Mouse (Mus musculus) hindbrain, postnatal 0 days (tissue): ENCODE measurements around the gene Ush2a. TPM values are rescaled to one million over a fixed set of nuclear protein-coding genes. Genes with fewer than 3 reads are reported as not detected.
A peak's percentile ranks its signal among the peaks of the same experiment; 100 is the strongest.

Experiments
- ATAC-seq: fragments of 200-750 bp; cut with Nextera tagmentation; 2 replicates; pipeline ENCODE4 v1.8.0; 2017; ENCODE audit warnings: mild to moderate bottlenecking, moderate TSS enrichment, moderate library complexity
- DNase-seq: peaks from one replicate; pipeline ENCODE4 v3.0.0-alpha.2; 2015; ENCODE audit warnings: low spot score
- H3K27ac ChIP-seq: fragments of 300-500 bp; sonication (generic); 2 replicates; pipeline ENCODE4 v1.5.1; 2014; ENCODE audit warnings: mild to moderate bottlenecking
- H3K27me3 ChIP-seq: fragments of 300-500 bp; sonication (generic); 2 replicates; pipeline ENCODE4 v1.6.1; 2014; ENCODE audit warnings: low read length, mixed read lengths; ENCODE audit not compliant: insufficient read depth
- H3K36me3 ChIP-seq: fragments of 300-500 bp; sonication (generic); 2 replicates; pipeline ENCODE4 v1.6.1; 2014; ENCODE audit warnings: low read length, mixed read lengths; ENCODE audit not compliant: insufficient read depth
- H3K4me1 ChIP-seq: fragments of 300-500 bp; sonication (generic); 2 replicates; pipeline ENCODE4 v1.6.1; 2014; ENCODE audit warnings: antibody characterized with exemption, low read length, mixed read lengths; ENCODE audit not compliant: insufficient read depth
- H3K4me2 ChIP-seq: fragments of 300-500 bp; sonication (generic); 2 replicates; pipeline ENCODE4 v1.6.1; 2014; ENCODE audit warnings: low read depth, mild to moderate bottlenecking, low read length, moderate library complexity, mixed read lengths
- H3K4me3 ChIP-seq: fragments of 300-500 bp; sonication (generic); 2 replicates; pipeline ENCODE4 v1.5.1; 2014; ENCODE audit warnings: low read length
- H3K9ac ChIP-seq: fragments of 300-500 bp; sonication (generic); replicated peaks from 2 replicates; pipeline ENCODE4 v1.6.1; 2014; ENCODE audit warnings: mild to moderate bottlenecking, low read length, moderate library complexity, mixed read lengths
- H3K9me3 ChIP-seq: fragments of 300-500 bp; sonication (generic); 2 replicates; pipeline ENCODE4 v1.6.1; 2016; ENCODE audit warnings: low read length, mixed read lengths
- CTCF ChIP-seq: IDR thresholded peaks from 2 replicates; pipeline ENCODE4 v1.5.1; 2016; ENCODE audit warnings: antibody characterized with exemption, control low read depth, low read depth
- WGBS: fragments of 180-500 bp; shearing (Covaris S2); extraction: QIAGEN DNeasy Blood & Tissue Kit; methylation state at CpG from one replicate; pipeline ENCODE4 v1.1.7; 2014; 5-methylcytosine and 5-hydroxymethylcytosine counted together
- polyA plus RNA-seq: library from polyadenylated mRNA; unstranded; fragments of >200 nt; fragmentation: Nextera tagmentation; extraction: Ambion mirVana; gene quantifications from 2 replicates; pipeline ENCODE4 v1.2.1, GENCODE M21; 2015
- total RNA-seq: library from RNA; depleted of rRNA; stranded (reverse); fragments of >200 nt; gene quantifications from 2 replicates; pipeline ENCODE4 v1.2.3, GENCODE M21; 2014

The Ush2a gene
- total and polyA plus RNA-seq, 2 experiments from 2014 or later, result 0.44 to 1.5 TPM

GRCm38 (mm10) chr1:188257500-188257899, 4.3 kb upstream of the Ush2a start:
- H3K9me3 ChIP-seq, result no peaks in the 10 kb centered on the region
- WGBS, result 76% methylated on average over 7 of the region's 7 CpGs
- H3K36me3 ChIP-seq, result no peaks in the 10 kb centered on the region
- ATAC-seq (no peak), DNase-seq (no peak)
- H3K27me3 ChIP-seq, result no peaks in the 10 kb centered on the region
- H3K9ac ChIP-seq, result no peak overlapping the region
- no peak for TF ChIP-seq CTCF
- no peak overlapping the region for H3K27ac ChIP-seq
- H3K4me1 ChIP-seq, result no peaks in the 10 kb centered on the region
- H3K4me2 ChIP-seq, result no peak overlapping the region
- no peak overlapping the region for H3K4me3 ChIP-seq

- no peaks in the 10 kb centered on the region for H3K4me1 ChIP-seq
- no peak overlapping the region for H3K4me3 ChIP-seq
- no peaks in the 10 kb centered on the region for H3K36me3 ChIP-seq
- no peaks in the 10 kb centered on the region for H3K9me3 ChIP-seq
- 0 out of 2 replicates have a peak, but pooled peaks have one; percentile 43 for ATAC-seq
- no peak overlapping the region for H3K9ac ChIP-seq
- no peaks in the 10 kb centered on the region for H3K27me3 ChIP-seq
- H3K4me2 ChIP-seq, result no peak overlapping the region
- TF ChIP-seq CTCF, result no peak
- H3K27ac ChIP-seq, result no peak overlapping the region
- WGBS, result 46% methylated on average over 6 of the region's 6 CpGs
- DNase-seq, result peak; percentile 27
These were observed 1.3 kb upstream of the Ush2a start for GRCm38 (mm10) chr1:188260259-188261107.

GRCm38 (mm10) chr1:188267127-188267722, 5.4 kb downstream of the Ush2a start:
- Histone ChIP-seq H3K4me2 (no peak overlapping the region), H3K4me1 (no peaks in the 10 kb centered on the region), H3K27ac (no peak overlapping the region), H3K9me3 (no peaks in the 10 kb centered on the region), H3K27me3 (no peaks in the 10 kb centered on the region), H3K36me3 (no peaks in the 10 kb centered on the region), H3K9ac (no peak overlapping the region), H3K4me3 (no peak overlapping the region)
- WGBS, result 71% methylated on average over 11 of the region's 11 CpGs
- no peak for TF ChIP-seq CTCF
- DNase-seq (no peak), ATAC-seq (no peak)

- Histone ChIP-seq H3K9me3 (no peaks in the 10 kb centered on the region), H3K36me3 (no peaks in the 10 kb centered on the region), H3K4me2 (no peak overlapping the region), H3K4me3 (no peak overlapping the region), H3K27me3 (no peaks in the 10 kb centered on the region), H3K4me1 (no peaks in the 10 kb centered on the region), H3K9ac (no peak overlapping the region), H3K27ac (no peak overlapping the region)
- 62% methylated on average over 6 of the region's 6 CpGs for WGBS
- no peak for ATAC-seq
- DNase-seq, result no peak
- TF ChIP-seq CTCF, result no peak
These were observed 7.2 kb downstream of the Ush2a start for GRCm38 (mm10) chr1:188269071-188269470.

GRCm38 (mm10) chr1:188313303-188313702, 51.5 kb downstream of the Ush2a start:
- Histone ChIP-seq H3K27me3 (no peaks in the 10 kb centered on the region), H3K9ac (no peak overlapping the region), H3K27ac (no peak overlapping the region), H3K4me3 (no peak overlapping the region), H3K36me3 (no peaks in the 10 kb centered on the region), H3K4me1 (no peaks in the 10 kb centered on the region), H3K9me3 (no peaks in the 10 kb centered on the region), H3K4me2 (no peak overlapping the region)
- DNase-seq, result no peak
- TF ChIP-seq CTCF, result no peak
- WGBS, result 90% methylated on average over 7 of the region's 7 CpGs
- ATAC-seq, result no peak

GRCm38 (mm10) chr1:188316574-188316973, 54.8 kb downstream of the Ush2a start:
- Histone ChIP-seq H3K36me3 (no peaks in the 10 kb centered on the region), H3K4me1 (no peaks in the 10 kb centered on the region), H3K4me2 (no peak overlapping the region), H3K9me3 (no peaks in the 10 kb centered on the region), H3K4me3 (no peak overlapping the region), H3K27ac (no peak overlapping the region), H3K27me3 (no peaks in the 10 kb centered on the region), H3K9ac (no peak overlapping the region)
- ATAC-seq (no peak), DNase-seq (no peak)
- TF ChIP-seq CTCF, result no peak
- 84% methylated on average over 5 of the region's 5 CpGs for WGBS

GRCm38 (mm10) chr1:188320204-188320603, 58.4 kb downstream of the Ush2a start:
- ATAC-seq, result no peak
- H3K4me1 ChIP-seq, result no peaks in the 10 kb centered on the region
- TF ChIP-seq CTCF, result no peak

More at GRCm38 (mm10) chr1:188320204-188320603, 58.4 kb downstream of the Ush2a start:
- no peak overlapping the region for H3K9ac ChIP-seq
- H3K27me3 ChIP-seq, result no peaks in the 10 kb centered on the region
- H3K4me3 ChIP-seq, result no peak overlapping the region
- H3K27ac ChIP-seq, result no peak overlapping the region
- no peaks in the 10 kb centered on the region for H3K9me3 ChIP-seq
- no peaks in the 10 kb centered on the region for H3K36me3 ChIP-seq
- H3K4me2 ChIP-seq, result no peak overlapping the region
- WGBS, result 85% methylated on average over 4 of the region's 4 CpGs
- DNase-seq, result no peak
